Mouse (Mus musculus): Measurements from ENCODE around the gene Nup160. TPM values are rescaled to one million over a fixed set of nuclear protein-coding genes. Genes with fewer than 3 reads are reported as not detected.

The Nup160 gene
- polyA plus RNA-seq, 1 experiment from 2014 or later = 11.1 TPM

DNA sequence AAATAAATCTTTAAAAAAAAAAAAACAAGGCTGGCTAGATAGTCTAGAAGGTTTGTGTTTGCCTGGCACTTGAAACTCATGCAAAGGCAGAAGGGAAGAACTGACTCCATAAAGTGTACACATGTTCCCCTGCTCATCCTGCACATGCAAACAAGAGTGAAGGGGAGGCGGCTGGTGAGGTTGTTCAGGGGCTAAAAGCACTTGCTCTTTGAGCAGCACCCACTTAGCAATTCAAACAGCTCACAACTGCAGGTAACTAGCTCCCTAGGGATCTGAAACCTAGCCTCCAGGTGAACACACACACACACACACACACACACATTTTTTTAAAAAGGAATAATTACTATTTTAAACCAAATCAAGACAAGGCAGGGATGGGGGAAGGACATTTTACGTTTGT lies 104.9 kb downstream of the Nup160 start:
- no peak for ATAC-seq
- Histone ChIP-seq H3K9me3 (ENCODE audit: low read length) (no peaks in the 10 kb centered on the region), H3K36me3 (ENCODE audit: insufficient read depth, low read length) (peaks cover 28% of the 10 kb centered on the region; the same call in 1 of the 2 replicates), H3K9ac (replicated peaks; ENCODE audit: low read depth) (no peak overlapping the region), H3K4me3 (ENCODE audit: low read depth, low read length) (no peak overlapping the region), H3K27ac (ENCODE audit: low read length) (no peak overlapping the region), H3K4me1 (ENCODE audit: insufficient read depth, low read depth, low read length) (0 out of 2 replicates have a peak, but pooled peaks cover 2% of the 10 kb centered on the region), H3K27me3 (replicated peaks; ENCODE audit: insufficient read depth, low read length) (no peaks in the 10 kb centered on the region), H3K4me2 (replicated peaks; ENCODE audit: low read depth, low read length) (no peak overlapping the region; the same call in 1 of the 2 replicates)
- DNase-seq (ENCODE audit: low spot score) = no peak
- TF ChIP-seq EP300 (IDR thresholded peaks at IDR 0.05) (no peak), CTCF (IDR thresholded peaks at IDR 0.05) (no peak)
- WGBS = 30% methylated on average over 2 of the region's 2 CpGs

DNA sequence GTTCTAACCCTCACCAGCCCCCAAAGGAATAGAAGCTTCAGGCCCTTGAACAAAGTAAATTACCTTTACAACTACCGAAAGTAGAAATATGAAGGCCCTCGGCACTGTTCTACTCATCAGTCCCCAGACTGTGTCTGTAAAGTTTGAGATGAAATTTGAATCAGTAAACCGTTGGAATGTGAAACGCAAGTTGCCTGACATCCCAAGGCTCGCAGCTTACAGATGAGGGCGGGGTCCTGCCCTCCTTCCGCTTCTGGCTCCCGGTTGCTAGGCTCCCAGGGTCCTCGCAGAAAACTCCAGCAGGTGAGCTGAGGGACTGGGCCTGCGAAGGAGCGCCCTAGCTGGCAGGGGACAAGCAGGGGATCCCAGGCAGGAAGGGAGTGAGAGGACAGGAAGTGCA lies 105.4 kb downstream of the Nup160 start, which contains the start of gene Agbl2:
TSS of gene Agbl2 (plus strand) at position 270 of the 400 bp plus-strand sequence.
- ATAC-seq (peak; percentile 76), DNase-seq (ENCODE audit: low spot score) (peak; percentile 49)
- H3K36me3 ChIP-seq (ENCODE audit: insufficient read depth, low read length) = peaks cover 25% of the 10 kb centered on the region; the same call in 1 of the 2 replicates
- H3K9ac ChIP-seq (replicated peaks; ENCODE audit: low read depth) = no peak within 1 kb of the TSS; the same call in 1 of the 2 replicates
- H3K27me3 ChIP-seq (replicated peaks; ENCODE audit: insufficient read depth, low read length) = no peaks in the 10 kb centered on the region
- H3K4me3 ChIP-seq (ENCODE audit: low read depth, low read length) = peak within 1 kb of the TSS; percentile 47
- H3K4me1 ChIP-seq (ENCODE audit: insufficient read depth, low read depth, low read length) = 0 out of 2 replicates have a peak, but pooled peaks cover 2% of the 10 kb centered on the region
- no peaks in the 10 kb centered on the region for H3K9me3 ChIP-seq (ENCODE audit: low read length)
- no peak within 1 kb of the TSS for H3K27ac ChIP-seq (ENCODE audit: low read length)
- peak within 1 kb of the TSS; percentile 80 for H3K4me2 ChIP-seq (replicated peaks; ENCODE audit: low read depth, low read length)
- 3% methylated on average over 11 of the region's 11 CpGs for WGBS
- TF ChIP-seq CTCF (IDR thresholded peaks at IDR 0.05) (no peak), EP300 (IDR thresholded peaks at IDR 0.05) (no peak)

- Histone ChIP-seq H3K4me1 (ENCODE audit: insufficient read depth, low read depth, low read length) (0 out of 2 replicates have a peak, but pooled peaks cover 2% of the 10 kb centered on the region), H3K27ac (ENCODE audit: low read length) (no peak overlapping the region), H3K27me3 (replicated peaks; ENCODE audit: insufficient read depth, low read length) (no peaks in the 10 kb centered on the region), H3K4me3 (ENCODE audit: low read depth, low read length) (peak overlapping the region; percentile 47), H3K9me3 (ENCODE audit: low read length) (no peaks in the 10 kb centered on the region), H3K36me3 (ENCODE audit: insufficient read depth, low read length) (peaks cover 19% of the 10 kb centered on the region; the same call in 1 of the 2 replicates), H3K4me2 (replicated peaks; ENCODE audit: low read depth, low read length) (peak overlapping the region; percentile 80), H3K9ac (replicated peaks; ENCODE audit: low read depth) (no peak overlapping the region; the same call in 1 of the 2 replicates)
- DNase-seq (ENCODE audit: low spot score) (peak; percentile 16), ATAC-seq (peak; percentile 71)
- no peak for TF ChIP-seq CTCF (IDR thresholded peaks at IDR 0.05)
- no peak for TF ChIP-seq EP300 (IDR thresholded peaks at IDR 0.05)
- WGBS = 5% methylated on average over 26 of the region's 29 CpGs
Observed at GRCm38 (mm10) chr2:90782901-90783486, 106.0 kb downstream of the Nup160 start.

Other genes with a start within 250 kb of the Nup160 start
- gene Ptprj, start 96.6 kb upstream of the Nup160 start, polyA plus RNA-seq (2015; fragmentation: Nextera tagmentation; extraction: Ambion mirVana) = 4.2 TPM in 2 replicates
- gene Fnbp4, start 68.2 kb downstream of the Nup160 start, polyA plus RNA-seq (2015; fragmentation: Nextera tagmentation; extraction: Ambion mirVana) = 35.6 and 36.0 TPM in 2 replicates
- gene Agbl2, start 105.5 kb downstream of the Nup160 start, polyA plus RNA-seq (2015; fragmentation: Nextera tagmentation; extraction: Ambion mirVana) = 2.7 and 3.1 TPM in 2 replicates
- gene Mtch2, start 169.9 kb downstream of the Nup160 start, polyA plus RNA-seq (2015; fragmentation: Nextera tagmentation; extraction: Ambion mirVana) = 193 and 200 TPM in 2 replicates
- gene C1qtnf4, start 208.6 kb downstream of the Nup160 start, polyA plus RNA-seq (2015; fragmentation: Nextera tagmentation; extraction: Ambion mirVana) = 6.2 and 8.2 TPM in 2 replicates
- 18.1 and 21.3 TPM in 2 replicates for gene Kbtbd4, start 227.5 kb downstream of the Nup160 start, polyA plus RNA-seq (2015; fragmentation: Nextera tagmentation; extraction: Ambion mirVana)
- 146 and 159 TPM in 2 replicates for gene Ndufs3, start 227.6 kb downstream of the Nup160 start, polyA plus RNA-seq (2015; fragmentation: Nextera tagmentation; extraction: Ambion mirVana)